Mouse (Mus musculus) kidney, postnatal 25 days (tissue): Measurements from ENCODE around the gene Wdr89.

Experiments used
- DNase-seq, 2 experiments: peaks; one replicate each; pipeline ENCODE4 v3.0.0; 2021; ENCODE audit warnings: mixed read lengths in 2 of 2

Wdr89 gene

GRCm38 (mm10) chr12:75612711-75613110 is 56.6 kb downstream of the Wdr89 start:
- no peak for DNase-seq

- DNase-seq = peak; percentile 73 to 90
Observed at GRCm38 (mm10) chr12:75599490-75599889, 69.8 kb downstream of the Wdr89 start.

- no peak for DNase-seq
Observed at GRCm38 (mm10) chr12:75598988-75599387, 70.3 kb downstream of the Wdr89 start.

GRCm38 (mm10) chr12:75597707-75598106 is 71.6 kb downstream of the Wdr89 start:
- no peak for DNase-seq

- peak; percentile 99 to 100 for DNase-seq
Observed at GRCm38 (mm10) chr12:75596154-75597002, 73.0 kb downstream of the Wdr89 start, which contains the start of gene Ppp2r5e. Gene Ppp2r5e, minus strand, starts transcription at chr12:75596245.

GRCm38 (mm10) chr12:75595291-75596153 is 73.8 kb downstream of the Wdr89 start:
- DNase-seq = peak; percentile 32 to 63

- DNase-seq = no peak
Observed at GRCm38 (mm10) chr12:75594404-75594803, 74.9 kb downstream of the Wdr89 start.

- no peak for DNase-seq
Observed at GRCm38 (mm10) chr12:75593817-75594216, 75.5 kb downstream of the Wdr89 start.

- DNase-seq = no peak
Observed at GRCm38 (mm10) chr12:75587501-75587900, 81.8 kb downstream of the Wdr89 start.

GRCm38 (mm10) chr12:75583776-75584175 is 85.6 kb downstream of the Wdr89 start:
- DNase-seq = peak in 1 of 2 experiments; percentile 58
